Mouse (Mus musculus) megakaryocyte, adult 5-6 weeks (primary cell): ENCODE data around the gene Prss21. TPM values are rescaled to one million over a fixed set of nuclear protein-coding genes. Genes with fewer than 3 reads are reported as not detected.
"Not testable (repeated sequence)": the region's sequence is repeated elsewhere in the genome, so short reads cannot be mapped to it uniquely, and the experiment has no call there.

Experiments used
- ATAC-seq: 2 replicates; pipeline ENCODE4 v1.8.0; 2016; ENCODE audit warnings: mild to moderate bottlenecking, inconsistent platforms; ENCODE audit not compliant: poor library complexity, severe bottlenecking
- total RNA-seq, 2 experiments: library from RNA; stranded (forward) in 1 of 2; stranded (reverse) in 1 of 2; fragments of 153-499, 151-499 nt in 1 of 2; fragments of 221-1000, 200-1000 nt in 1 of 2; gene quantifications; 2 replicates each; pipeline versions ENCODE4 v1.2.3 to v1.2.4; 2015 to 2017

Prss21 gene
- total RNA-seq, 2 experiments from 2014 or later = not detected

- ATAC-seq = no peak
Measured at GRCm38 (mm10) chr17:23857913-23858312, 9.9 kb upstream of the Prss21 start.

GRCm38 (mm10) chr17:23862926-23863325, 4.9 kb upstream of the Prss21 start:
- no peak for ATAC-seq

- ATAC-seq = peak; percentile 99
Measured at GRCm38 (mm10) chr17:23868513-23868912, 657 bp downstream of the Prss21 start.

- ATAC-seq = peak; percentile 47; the same call in 1 of the 2 replicates
Measured at GRCm38 (mm10) chr17:23873884-23874856, 6.3 kb downstream of the Prss21 start.

GRCm38 (mm10) chr17:23876741-23877140, 8.9 kb downstream of the Prss21 start:
- ATAC-seq = no peak

GRCm38 (mm10) chr17:23877166-23877565, 9.3 kb downstream of the Prss21 start:
- no peak for ATAC-seq

- ATAC-seq = not testable (repeated sequence)
Measured at GRCm38 (mm10) chr17:23880576-23880975, 12.7 kb downstream of the Prss21 start, which contains the start of the genes Dcpp1 and Dcpp2. Dcpp1 (plus strand) TSS chr17:23880876. Dcpp2 (plus strand) TSS chr17:23880880.

- not testable (repeated sequence) for ATAC-seq
Measured at GRCm38 (mm10) chr17:23917158-23917557, 49.3 kb downstream of the Prss21 start, which contains the start of gene Dcpp3. Dcpp3 (plus strand) TSS chr17:23917458.

Other genes with a start within 250 kb of the Prss21 start
- gene Mmp25, start 222.8 kb upstream of the Prss21 start, total RNA-seq (2015) = 22.6 and 32.1 TPM in 2 replicates
- 14.0 and 19.5 TPM in 2 replicates for gene Mmp25, start 222.8 kb upstream of the Prss21 start, total RNA-seq (2017)
- not detected in 2 replicates for gene Bicdl2, start 207.6 kb upstream of the Prss21 start, total RNA-seq (2015)
- gene Bicdl2, start 207.6 kb upstream of the Prss21 start, total RNA-seq (2017) = 0.45 TPM in 1 of 2 replicates, not detected in the other
- 67.4 and 97.1 TPM in 2 replicates for gene Hcfc1r1, start 194.5 kb upstream of the Prss21 start, total RNA-seq (2015)
- 38.1 and 52.4 TPM in 2 replicates for gene Hcfc1r1, start 194.5 kb upstream of the Prss21 start, total RNA-seq (2017)
- 26.5 and 26.8 TPM in 2 replicates for gene Thoc6, start 194.2 kb upstream of the Prss21 start, total RNA-seq (2015)
- 38.5 and 45.2 TPM in 2 replicates for gene Thoc6, start 194.2 kb upstream of the Prss21 start, total RNA-seq (2017)
- gene Tnfrsf12a, start 190.6 kb upstream of the Prss21 start, total RNA-seq (2015) = 1.8 and 5.8 TPM in 2 replicates
- 5.9 and 7.7 TPM in 2 replicates for gene Tnfrsf12a, start 190.6 kb upstream of the Prss21 start, total RNA-seq (2017)
- gene Cldn6, start 188.8 kb upstream of the Prss21 start, total RNA-seq (2015) = not detected in 2 replicates
- not detected in 2 replicates for gene Cldn6, start 188.8 kb upstream of the Prss21 start, total RNA-seq (2017)
- not detected in 2 replicates for gene Cldn9, start 184.0 kb upstream of the Prss21 start, total RNA-seq (2015)
- gene Cldn9, start 184.0 kb upstream of the Prss21 start, total RNA-seq (2017) = not detected in 2 replicates
- not detected in 2 replicates for gene 1520401A03Rik, start 145.3 kb upstream of the Prss21 start, total RNA-seq (2015)
- gene 1520401A03Rik, start 145.3 kb upstream of the Prss21 start, total RNA-seq (2017) = not detected in 2 replicates
- 31.1 and 32.2 TPM in 2 replicates for gene Pkmyt1, start 141.7 kb upstream of the Prss21 start, total RNA-seq (2015)
- 15.9 and 16.6 TPM in 2 replicates for gene Pkmyt1, start 141.7 kb upstream of the Prss21 start, total RNA-seq (2017)
- 3.3 and 4.1 TPM in 2 replicates for gene Paqr4, start 127.2 kb upstream of the Prss21 start, total RNA-seq (2015)
- 7.6 and 10.1 TPM in 2 replicates for gene Paqr4, start 127.2 kb upstream of the Prss21 start, total RNA-seq (2017)
- gene Kremen2, start 122.2 kb upstream of the Prss21 start, total RNA-seq (2015) = not detected in 2 replicates
- gene Kremen2, start 122.2 kb upstream of the Prss21 start, total RNA-seq (2017) = not detected in 2 replicates
- gene Flywch1, start 96.5 kb upstream of the Prss21 start, total RNA-seq (2015) = 3.1 and 3.7 TPM in 2 replicates
- 7.7 and 12.0 TPM in 2 replicates for gene Flywch1, start 96.5 kb upstream of the Prss21 start, total RNA-seq (2017)
- gene Flywch2, start 82.0 kb upstream of the Prss21 start, total RNA-seq (2015) = 0.66 TPM in 1 of 2 replicates, not detected in the other
- 0.92 TPM in 1 of 2 replicates, not detected in the other for gene Flywch2, start 82.0 kb upstream of the Prss21 start, total RNA-seq (2017)
- 210 and 224 TPM in 2 replicates for gene Srrm2, start 77.5 kb upstream of the Prss21 start, total RNA-seq (2015)
- 81.2 and 117 TPM in 2 replicates for gene Srrm2, start 77.5 kb upstream of the Prss21 start, total RNA-seq (2017)
- 283 and 294 TPM in 2 replicates for gene Elob, start 38.9 kb upstream of the Prss21 start, total RNA-seq (2015)
- 113 and 140 TPM in 2 replicates for gene Elob, start 38.9 kb upstream of the Prss21 start, total RNA-seq (2017)
- gene Prss33, start 32.0 kb upstream of the Prss21 start, total RNA-seq (2015) = not detected in 2 replicates
- not detected in 2 replicates for gene Prss33, start 32.0 kb upstream of the Prss21 start, total RNA-seq (2017)
- gene Prss32, start 24.2 kb upstream of the Prss21 start, total RNA-seq (2015) = not detected in 2 replicates
- gene Prss32, start 24.2 kb upstream of the Prss21 start, total RNA-seq (2017) = not detected in 2 replicates
- gene Prss41, start 23.9 kb upstream of the Prss21 start, total RNA-seq (2015) = not detected in 2 replicates
- not detected in 2 replicates for gene Prss41, start 23.9 kb upstream of the Prss21 start, total RNA-seq (2017)
- not detected in 2 replicates for gene Dcpp1, start 12.8 kb downstream of the Prss21 start, total RNA-seq (2015)
- not detected in 2 replicates for gene Dcpp1, start 12.8 kb downstream of the Prss21 start, total RNA-seq (2017)
- gene Dcpp2, start 12.8 kb downstream of the Prss21 start, total RNA-seq (2015) = not detected in 2 replicates
- gene Dcpp2, start 12.8 kb downstream of the Prss21 start, total RNA-seq (2017) = not detected in 2 replicates
- gene Dcpp3, start 49.4 kb downstream of the Prss21 start, total RNA-seq (2015) = not detected in 2 replicates
- not detected in 2 replicates for gene Dcpp3, start 49.4 kb downstream of the Prss21 start, total RNA-seq (2017)
- not detected in 2 replicates for gene Sbp, start 73.6 kb downstream of the Prss21 start, total RNA-seq (2015)
- gene Sbp, start 73.6 kb downstream of the Prss21 start, total RNA-seq (2017) = not detected in 2 replicates
- gene Sbpl, start 87.2 kb downstream of the Prss21 start, total RNA-seq (2015) = not detected in 2 replicates
- gene Sbpl, start 87.2 kb downstream of the Prss21 start, total RNA-seq (2017) = not detected in 2 replicates
- 1.2 and 2.5 TPM in 2 replicates for gene Prss30, start 112.5 kb downstream of the Prss21 start, total RNA-seq (2015)
- gene Prss30, start 112.5 kb downstream of the Prss21 start, total RNA-seq (2017) = 0.89 and 1.2 TPM in 2 replicates
- not detected in 2 replicates for gene Prss22, start 130.0 kb downstream of the Prss21 start, total RNA-seq (2015)
- gene Prss22, start 130.0 kb downstream of the Prss21 start, total RNA-seq (2017) = not detected in 2 replicates
- not detected in 2 replicates for gene Prss27, start 170.1 kb downstream of the Prss21 start, total RNA-seq (2015)
- gene Prss27, start 170.1 kb downstream of the Prss21 start, total RNA-seq (2017) = not detected in 2 replicates
- 12.0 and 16.7 TPM in 2 replicates for gene Kctd5, start 205.4 kb downstream of the Prss21 start, total RNA-seq (2015)
- gene Kctd5, start 205.4 kb downstream of the Prss21 start, total RNA-seq (2017) = 17.3 and 17.7 TPM in 2 replicates